Mouse (Mus musculus): ENCODE results near the gene Dusp13. TPM values are rescaled to one million over a fixed set of nuclear protein-coding genes. Genes with fewer than 3 reads are reported as not detected.

Gene Dusp13
- polyA plus RNA-seq, 1 experiment from 2014 or later, result not detected

DNA sequence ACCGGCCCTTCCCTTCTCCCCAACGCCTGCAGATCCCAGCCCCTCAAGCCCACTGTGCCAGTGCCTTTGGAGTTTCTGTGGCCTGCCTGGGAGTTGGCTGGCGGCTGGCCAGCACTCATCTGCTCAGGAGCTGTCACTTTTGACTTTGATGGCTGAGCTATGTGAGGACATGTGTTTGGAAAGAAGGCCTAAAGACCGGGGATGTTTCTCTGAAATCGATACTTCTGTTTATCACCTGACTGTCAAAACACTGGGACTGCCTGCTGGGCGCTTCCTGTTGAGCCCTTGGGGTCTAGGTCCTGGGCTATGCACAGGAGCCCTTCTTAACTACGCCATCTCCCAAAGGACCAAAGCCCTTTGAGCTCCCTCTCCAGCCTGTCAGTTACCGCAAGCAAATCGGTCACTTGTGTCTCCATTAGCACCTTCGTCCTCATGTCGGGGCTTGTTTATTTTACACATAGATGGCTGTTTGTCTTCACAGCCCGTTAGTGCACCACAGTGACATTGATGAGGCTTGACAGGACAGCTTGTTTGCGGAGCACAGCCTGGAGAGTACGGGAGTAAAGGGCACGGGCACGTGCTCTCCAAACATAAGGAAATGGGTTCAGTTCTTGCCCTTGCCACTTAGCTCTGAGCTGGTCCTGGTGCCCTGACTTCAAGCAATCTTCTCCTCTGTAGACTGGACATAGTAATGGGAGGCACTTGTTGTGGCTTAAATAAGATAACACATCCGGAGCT is 31.2 kb downstream of the Dusp13 start:
- no peak overlapping the region for H3K27ac ChIP-seq
- H3K4me3 ChIP-seq, result no peak overlapping the region
- no peaks in the 10 kb centered on the region for H3K9me3 ChIP-seq (replicated peaks)
- no peak overlapping the region for H3K4me2 ChIP-seq
- peak; percentile 57 for ATAC-seq
- peaks cover 9% of the 10 kb centered on the region for H3K4me1 ChIP-seq
- H3K27me3 ChIP-seq, result no peaks in the 10 kb centered on the region
- WGBS, result 47% methylated on average over 17 of the region's 17 CpGs
- no peaks in the 10 kb centered on the region for H3K36me3 ChIP-seq (ENCODE audit: poor library complexity, severe bottlenecking)
- H3K9ac ChIP-seq, result no peak overlapping the region

DNA sequence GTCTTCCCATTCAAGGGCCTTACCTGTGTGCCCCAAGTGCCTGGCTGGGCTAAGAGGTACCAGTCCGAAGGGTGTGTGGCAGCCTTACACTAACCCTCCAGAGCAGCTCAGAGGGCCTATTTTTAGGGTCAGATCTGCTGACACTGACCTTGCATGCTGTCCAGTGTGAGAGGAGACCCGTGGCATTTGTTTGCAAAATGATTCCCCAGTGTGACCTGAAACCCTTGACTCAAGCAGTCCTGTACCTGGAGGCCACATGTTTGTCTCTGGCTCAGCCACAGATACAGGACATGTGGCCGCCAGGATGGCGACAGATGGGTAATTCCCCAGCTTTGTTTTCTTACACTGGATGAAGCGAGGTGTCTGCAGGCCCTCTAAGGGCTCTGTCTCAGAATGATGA is 36.5 kb downstream of the Dusp13 start, which contains the start of gene Dupd1:
TSS of gene Dupd1 (minus strand) at position 91 of the 400 bp plus-strand sequence.
- peaks cover 2% of the 10 kb centered on the region for H3K4me1 ChIP-seq
- H3K4me2 ChIP-seq, result no peak within 1 kb of the TSS
- H3K9me3 ChIP-seq (replicated peaks), result no peaks in the 10 kb centered on the region
- no peak within 1 kb of the TSS for H3K4me3 ChIP-seq
- WGBS, result 76% methylated on average over 5 of the region's 5 CpGs
- H3K27me3 ChIP-seq, result no peaks in the 10 kb centered on the region
- ATAC-seq, result no peak
- H3K27ac ChIP-seq, result no peak within 1 kb of the TSS
- no peak within 1 kb of the TSS for H3K9ac ChIP-seq
- H3K36me3 ChIP-seq (ENCODE audit: poor library complexity, severe bottlenecking), result no peaks in the 10 kb centered on the region

DNA sequence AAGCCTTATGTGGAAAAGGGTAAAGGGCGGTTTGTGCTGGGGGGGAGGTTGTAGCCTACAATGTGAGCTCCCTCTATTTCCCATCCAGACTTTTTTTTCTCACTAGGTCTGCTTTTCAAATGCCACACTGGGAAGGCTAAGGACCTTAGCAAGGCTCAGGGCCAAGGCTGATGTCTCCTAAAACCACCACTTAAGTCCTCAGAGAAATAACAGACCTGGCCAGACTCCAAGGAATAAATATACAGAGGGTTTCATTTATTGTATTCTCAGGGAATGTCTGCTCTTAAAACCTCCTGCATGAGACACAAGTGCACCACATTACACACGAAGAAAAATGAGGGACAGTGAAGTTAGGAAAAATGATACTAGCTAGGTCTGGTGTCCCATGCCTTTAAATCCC is 39.8 kb downstream of the Dusp13 start:
- Histone ChIP-seq H3K36me3 (ENCODE audit: poor library complexity, severe bottlenecking) (no peaks in the 10 kb centered on the region), H3K4me1 (peaks cover 9% of the 10 kb centered on the region), H3K4me3 (no peak overlapping the region), H3K9me3 (replicated peaks) (no peaks in the 10 kb centered on the region), H3K27me3 (no peaks in the 10 kb centered on the region), H3K27ac (no peak overlapping the region), H3K9ac (no peak overlapping the region), H3K4me2 (no peak overlapping the region)
- 89% methylated on average over 2 of the region's 2 CpGs for WGBS
- ATAC-seq, result no peak

DNA sequence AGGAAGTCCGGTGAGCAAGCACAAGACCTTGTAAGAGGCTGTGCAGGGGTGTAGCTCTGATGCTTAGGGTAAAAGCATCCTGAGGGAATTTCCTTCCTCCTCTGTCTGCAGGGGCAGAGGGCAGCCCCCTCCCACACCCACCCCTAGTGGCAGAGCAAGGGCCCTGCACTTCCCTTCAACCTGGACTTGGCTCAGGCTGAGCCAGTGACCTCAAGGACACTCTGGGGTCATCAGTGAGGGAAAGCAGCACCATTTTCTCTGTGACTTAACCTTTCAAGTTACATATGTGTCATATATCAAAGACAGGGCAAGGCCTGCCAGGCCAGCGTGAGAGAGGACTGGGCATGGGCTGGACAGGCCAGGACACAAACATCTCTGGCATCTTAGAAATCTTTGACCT is 41.4 kb downstream of the Dusp13 start:
- no peak overlapping the region for H3K9ac ChIP-seq
- H3K36me3 ChIP-seq (ENCODE audit: poor library complexity, severe bottlenecking), result no peaks in the 10 kb centered on the region
- peaks cover 9% of the 10 kb centered on the region for H3K4me1 ChIP-seq
- 59% methylated on average over 2 of the region's 2 CpGs for WGBS
- no peak overlapping the region for H3K4me3 ChIP-seq
- H3K27ac ChIP-seq, result no peak overlapping the region
- H3K9me3 ChIP-seq (replicated peaks), result no peaks in the 10 kb centered on the region
- H3K27me3 ChIP-seq, result no peaks in the 10 kb centered on the region
- H3K4me2 ChIP-seq, result no peak overlapping the region
- ATAC-seq, result no peak

DNA sequence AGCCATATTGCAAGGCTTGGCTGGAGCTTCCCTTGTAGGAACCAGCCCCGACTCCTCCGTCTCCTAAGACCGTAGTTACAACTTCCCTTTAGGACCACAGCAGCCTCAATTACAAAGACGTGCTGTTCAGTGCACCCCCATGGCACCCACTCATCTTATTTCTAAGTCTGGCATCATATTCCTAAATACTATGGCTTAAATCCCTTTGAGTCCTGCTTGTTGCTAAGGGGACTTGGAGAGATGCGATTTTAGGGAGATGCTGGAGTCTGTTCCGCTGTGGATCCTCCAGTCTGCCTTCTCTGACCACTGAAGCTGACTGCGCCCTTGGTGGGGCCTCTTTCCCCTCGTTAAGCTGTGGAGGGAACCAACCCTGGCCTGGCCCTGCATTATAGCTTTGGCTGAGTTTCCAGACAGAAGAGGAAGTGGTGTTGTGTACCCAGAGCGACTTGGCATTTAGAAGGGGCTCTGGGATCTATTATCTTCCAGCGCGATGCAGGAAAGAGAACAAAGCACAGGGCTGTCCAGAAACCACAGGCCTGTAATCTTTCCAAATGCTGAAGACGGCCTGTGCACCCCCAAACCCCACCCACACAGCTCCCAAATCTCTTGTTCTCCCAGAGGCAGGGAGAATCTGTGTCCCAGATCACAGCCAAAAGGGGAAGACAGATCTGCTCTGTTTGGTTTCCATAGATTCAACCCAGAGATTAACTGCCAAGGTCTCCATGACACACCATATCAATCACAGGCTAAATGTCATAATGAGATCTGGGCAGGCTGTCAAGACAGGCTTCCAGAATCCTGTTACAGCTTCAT is 44.0 kb downstream of the Dusp13 start:
- 55% methylated on average over 12 of the region's 12 CpGs for WGBS
- peaks cover 9% of the 10 kb centered on the region for H3K4me1 ChIP-seq
- H3K9ac ChIP-seq, result no peak overlapping the region
- H3K4me3 ChIP-seq, result no peak overlapping the region
- H3K27me3 ChIP-seq, result no peaks in the 10 kb centered on the region
- no peak for ATAC-seq
- H3K9me3 ChIP-seq (replicated peaks), result no peaks in the 10 kb centered on the region
- H3K4me2 ChIP-seq, result no peak overlapping the region
- no peaks in the 10 kb centered on the region for H3K36me3 ChIP-seq (ENCODE audit: poor library complexity, severe bottlenecking)
- peak overlapping the region; percentile 66 for H3K27ac ChIP-seq

DNA sequence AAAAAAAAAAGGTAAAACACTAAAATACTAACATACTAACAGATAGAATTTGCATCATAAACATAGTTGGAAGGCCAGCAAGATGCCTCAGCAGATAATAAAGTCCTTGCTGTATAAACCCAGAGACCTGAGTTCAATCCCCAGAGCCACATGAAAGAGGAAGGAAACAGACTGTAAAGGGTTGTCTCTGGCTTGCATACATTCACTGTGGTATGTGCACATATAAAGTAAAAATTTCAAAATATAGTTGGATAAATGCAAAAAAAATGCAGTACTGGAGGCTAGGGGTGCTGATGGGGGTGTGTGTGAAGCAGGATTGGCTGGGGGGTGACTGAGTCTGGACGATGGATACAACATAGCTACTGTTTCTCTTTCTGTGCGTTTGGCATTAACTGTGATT is 45.5 kb downstream of the Dusp13 start:
- ATAC-seq, result no peak
- Histone ChIP-seq H3K4me3 (no peak overlapping the region), H3K4me1 (peaks cover 9% of the 10 kb centered on the region), H3K4me2 (no peak overlapping the region), H3K36me3 (ENCODE audit: poor library complexity, severe bottlenecking) (no peaks in the 10 kb centered on the region), H3K27me3 (no peaks in the 10 kb centered on the region), H3K9me3 (replicated peaks) (no peaks in the 10 kb centered on the region), H3K27ac (no peak overlapping the region), H3K9ac (no peak overlapping the region)
- 91% methylated on average over 2 of the region's 2 CpGs for WGBS

DNA sequence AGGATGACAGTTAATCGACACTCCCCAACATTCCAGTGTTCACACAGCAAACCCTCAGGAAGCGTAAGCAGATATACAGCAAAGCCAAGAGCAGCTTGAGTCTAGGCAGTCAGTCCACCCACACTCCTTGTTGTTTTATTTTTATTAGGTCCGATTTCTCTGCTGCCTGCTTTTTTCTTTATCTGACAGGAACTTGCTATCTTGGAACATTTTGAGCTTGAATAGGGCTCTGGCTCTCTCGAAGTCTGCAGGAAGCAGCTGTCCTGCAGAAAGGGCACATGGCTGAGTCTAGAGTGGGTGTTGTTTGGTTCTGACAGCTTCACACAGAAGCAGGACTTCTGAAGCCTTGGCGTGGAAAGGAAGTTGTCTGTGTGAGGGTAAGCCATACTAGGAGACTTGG is 47.7 kb downstream of the Dusp13 start:
- Histone ChIP-seq H3K9me3 (replicated peaks) (no peaks in the 10 kb centered on the region), H3K4me2 (no peak overlapping the region), H3K27me3 (no peaks in the 10 kb centered on the region), H3K9ac (no peak overlapping the region), H3K27ac (no peak overlapping the region), H3K4me3 (no peak overlapping the region), H3K4me1 (peaks cover 9% of the 10 kb centered on the region), H3K36me3 (ENCODE audit: poor library complexity, severe bottlenecking) (no peaks in the 10 kb centered on the region)
- WGBS, result 89% methylated on average over 5 of the region's 5 CpGs
- ATAC-seq, result no peak

DNA sequence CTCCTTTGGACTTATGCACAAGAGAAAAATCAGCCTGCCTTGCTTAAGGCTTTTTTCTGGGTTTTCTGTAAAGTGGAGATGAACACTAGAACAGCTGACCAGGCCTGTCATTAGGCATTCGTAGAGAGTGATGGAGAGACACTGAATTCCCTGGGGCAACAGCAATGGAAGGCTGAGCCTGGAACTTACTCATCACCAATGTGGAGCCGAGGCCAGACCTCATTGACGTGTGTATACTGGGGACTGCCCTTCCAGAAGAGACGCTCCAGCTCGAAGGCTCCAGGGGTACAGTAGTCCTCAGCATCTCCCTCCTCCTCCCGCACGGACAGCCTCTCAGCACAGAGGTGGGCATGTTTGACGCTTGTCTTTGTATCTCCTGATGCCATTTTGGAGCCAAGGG is 48.3 kb downstream of the Dusp13 start:
- no peak overlapping the region for H3K4me3 ChIP-seq
- H3K27ac ChIP-seq, result no peak overlapping the region
- H3K27me3 ChIP-seq, result no peaks in the 10 kb centered on the region
- 87% methylated on average over 8 of the region's 8 CpGs for WGBS
- no peaks in the 10 kb centered on the region for H3K9me3 ChIP-seq (replicated peaks)
- H3K4me2 ChIP-seq, result no peak overlapping the region
- no peaks in the 10 kb centered on the region for H3K36me3 ChIP-seq (ENCODE audit: poor library complexity, severe bottlenecking)
- H3K9ac ChIP-seq, result no peak overlapping the region
- no peak for ATAC-seq
- H3K4me1 ChIP-seq, result peaks cover 9% of the 10 kb centered on the region

DNA sequence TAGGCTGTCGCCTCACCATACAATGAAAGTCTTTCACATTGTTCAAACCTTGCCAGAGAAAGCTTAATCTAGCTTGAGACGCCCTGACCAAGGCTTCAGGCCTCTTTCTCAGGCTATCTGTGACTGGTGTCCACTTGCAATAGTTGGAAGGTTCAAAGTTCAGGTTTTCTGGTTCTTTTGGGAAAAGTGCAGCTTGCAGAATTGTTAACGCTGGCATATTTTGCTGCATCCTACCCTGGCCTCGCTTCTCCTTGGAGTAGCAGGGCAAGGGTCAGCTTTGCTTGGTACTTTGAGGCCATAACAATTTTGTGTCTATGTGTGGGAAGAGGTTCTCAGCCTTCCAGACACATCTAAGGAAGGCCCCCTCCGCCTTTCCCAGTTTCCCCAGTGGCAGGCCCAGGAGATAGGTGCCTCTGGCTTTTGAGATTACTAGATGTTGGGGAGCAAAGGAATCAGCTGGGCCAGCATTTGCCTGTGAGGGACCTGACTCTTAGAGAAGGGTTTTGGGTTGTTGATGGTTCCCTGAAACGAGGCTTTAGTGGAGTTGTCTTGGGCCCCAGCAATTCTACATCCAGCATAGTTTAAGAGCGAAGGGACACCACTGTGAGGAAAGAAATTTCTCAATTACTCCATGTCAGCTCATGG is 54.7 kb downstream of the Dusp13 start:
- Histone ChIP-seq H3K9me3 (replicated peaks) (peaks cover 5% of the 10 kb centered on the region), H3K27ac (no peak overlapping the region), H3K9ac (no peak overlapping the region), H3K27me3 (no peaks in the 10 kb centered on the region), H3K4me3 (no peak overlapping the region), H3K36me3 (ENCODE audit: poor library complexity, severe bottlenecking) (no peaks in the 10 kb centered on the region), H3K4me1 (no peaks in the 10 kb centered on the region), H3K4me2 (no peak overlapping the region)
- WGBS, result 82% methylated on average over 7 of the region's 7 CpGs
- ATAC-seq, result no peak

DNA sequence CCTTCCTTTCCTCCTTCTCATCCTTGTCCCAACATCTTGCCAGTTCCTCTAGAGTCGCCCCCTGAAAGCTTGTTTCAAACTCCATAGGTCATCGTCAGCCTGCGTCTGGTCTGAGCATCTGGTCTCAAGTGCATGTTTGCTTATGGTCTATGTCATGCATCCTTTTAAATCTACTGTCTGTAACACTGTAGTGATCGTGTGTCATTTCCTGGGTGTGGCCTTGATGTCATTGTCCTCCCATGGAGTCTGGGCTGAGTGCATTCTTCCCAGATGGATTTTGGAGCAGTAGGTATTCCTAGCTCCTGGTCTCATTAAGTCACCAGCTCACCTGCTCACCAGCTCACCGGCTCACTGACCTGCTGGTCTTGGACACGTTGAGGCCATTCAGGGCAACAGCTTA is 56.0 kb downstream of the Dusp13 start:
- 82% methylated on average over 6 of the region's 6 CpGs for WGBS
- Histone ChIP-seq H3K9ac (no peak overlapping the region), H3K27ac (no peak overlapping the region), H3K27me3 (no peaks in the 10 kb centered on the region), H3K4me2 (no peak overlapping the region), H3K4me1 (no peaks in the 10 kb centered on the region), H3K4me3 (no peak overlapping the region), H3K36me3 (ENCODE audit: poor library complexity, severe bottlenecking) (no peaks in the 10 kb centered on the region), H3K9me3 (replicated peaks) (peaks cover 5% of the 10 kb centered on the region)
- ATAC-seq, result no peak

DNA sequence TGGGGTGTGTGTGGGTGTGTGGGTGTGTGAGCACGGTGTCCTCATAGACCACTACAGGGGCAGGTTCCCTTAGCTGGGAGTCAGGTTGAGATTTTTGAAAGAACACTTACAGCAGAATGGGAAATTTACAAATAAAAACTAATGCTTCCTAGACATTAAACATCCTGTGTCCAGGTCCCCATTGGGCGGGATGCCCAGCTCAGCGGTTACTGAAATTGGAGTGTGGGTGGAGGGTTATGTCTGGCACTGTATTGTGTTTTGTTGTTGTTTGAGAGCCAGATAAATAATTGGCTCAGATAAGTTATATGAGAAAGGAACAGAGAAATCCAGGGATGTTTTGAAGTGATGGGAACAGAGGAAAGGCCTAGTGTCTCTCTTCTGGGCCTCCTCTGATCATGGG is 59.9 kb downstream of the Dusp13 start:
- peaks cover 5% of the 10 kb centered on the region for H3K9me3 ChIP-seq (replicated peaks)
- 86% methylated on average over 3 of the region's 3 CpGs for WGBS
- H3K27ac ChIP-seq, result no peak overlapping the region
- no peak for ATAC-seq
- H3K4me3 ChIP-seq, result no peak overlapping the region
- peaks cover 18% of the 10 kb centered on the region for H3K27me3 ChIP-seq
- H3K9ac ChIP-seq, result no peak overlapping the region
- H3K36me3 ChIP-seq (ENCODE audit: poor library complexity, severe bottlenecking), result no peaks in the 10 kb centered on the region
- H3K4me1 ChIP-seq, result peaks cover 9% of the 10 kb centered on the region
- H3K4me2 ChIP-seq, result no peak overlapping the region
